Mouse (Mus musculus): ENCODE data around the gene Il1rl1.
A peak's percentile ranks its signal among the peaks of the same experiment; 100 is the strongest.

Gene Il1rl1

GRCm38 (mm10) chr1:40428910-40429675 is at the start of gene Il1rl1:
TSS of gene Il1rl1 (plus strand) at chr1:40429570.
- DNase-seq = no peak

GRCm38 (mm10) chr1:40380111-40380510 is 49.3 kb upstream of the Il1rl1 start:
- DNase-seq = peak; percentile 65 to 88

GRCm38 (mm10) chr1:40380990-40381389 is 48.4 kb upstream of the Il1rl1 start:
- no peak for DNase-seq

- DNase-seq = no peak
Observed at GRCm38 (mm10) chr1:40382841-40383240, 46.5 kb upstream of the Il1rl1 start.

GRCm38 (mm10) chr1:40384931-40385545 is 44.3 kb upstream of the Il1rl1 start:
- DNase-seq = no peak

GRCm38 (mm10) chr1:40391374-40391773 is 38.0 kb upstream of the Il1rl1 start:
- DNase-seq = no peak

- DNase-seq = no peak
Observed at GRCm38 (mm10) chr1:40392535-40392934, 36.8 kb upstream of the Il1rl1 start.

- DNase-seq = no peak
Observed at GRCm38 (mm10) chr1:40393214-40393613, 36.2 kb upstream of the Il1rl1 start.

- DNase-seq = no peak
Observed at GRCm38 (mm10) chr1:40399639-40400038, 29.7 kb upstream of the Il1rl1 start.

GRCm38 (mm10) chr1:40404682-40405081 is 24.7 kb upstream of the Il1rl1 start:
- DNase-seq = no peak

GRCm38 (mm10) chr1:40409882-40410281 is 19.5 kb upstream of the Il1rl1 start:
- no peak for DNase-seq

GRCm38 (mm10) chr1:40413039-40413438 is 16.3 kb upstream of the Il1rl1 start:
- no peak for DNase-seq

GRCm38 (mm10) chr1:40414276-40414675 is 15.1 kb upstream of the Il1rl1 start:
- DNase-seq = no peak

- DNase-seq = no peak
Observed at GRCm38 (mm10) chr1:40414863-40415656, 14.3 kb upstream of the Il1rl1 start.

- DNase-seq = no peak
Observed at GRCm38 (mm10) chr1:40417034-40417433, 12.3 kb upstream of the Il1rl1 start.

- DNase-seq = peak; percentile 2 to 6
Observed at GRCm38 (mm10) chr1:40418512-40418911, 10.9 kb upstream of the Il1rl1 start.

GRCm38 (mm10) chr1:40423892-40424291 is 5.5 kb upstream of the Il1rl1 start:
- DNase-seq = no peak

- DNase-seq = no peak
Observed at GRCm38 (mm10) chr1:40427270-40427669, 2.1 kb upstream of the Il1rl1 start.

GRCm38 (mm10) chr1:40427901-40428300 is 1.5 kb upstream of the Il1rl1 start:
- DNase-seq = no peak

GRCm38 (mm10) chr1:40430143-40430834 is 919 bp downstream of the Il1rl1 start:
- DNase-seq = no peak

GRCm38 (mm10) chr1:40432169-40432568 is 2.8 kb downstream of the Il1rl1 start:
- DNase-seq = no peak

- no peak for DNase-seq
Observed at GRCm38 (mm10) chr1:40435936-40436335, 6.6 kb downstream of the Il1rl1 start.

GRCm38 (mm10) chr1:40437340-40437739 is 8.0 kb downstream of the Il1rl1 start:
- no peak for DNase-seq
